Mouse (Mus musculus) embryonic facial prominence, embryonic 13.5 days (tissue): ENCODE data around the gene Snrnp35. TPM values are rescaled to one million over a fixed set of nuclear protein-coding genes. Genes with fewer than 3 reads are reported as not detected.
"Not testable (repeated sequence)": the region's sequence is repeated elsewhere in the genome, so short reads cannot be mapped to it uniquely, and the experiment has no call there.

Experiments
- ATAC-seq: fragments of 200-750 bp; cut with Nextera tagmentation; 2 replicates; pipeline ENCODE4 v1.8.0; 2017; ENCODE audit warnings: low read depth; ENCODE audit not compliant: insufficient number of reproducible peaks, insufficient read depth, low FRiP score, low TSS enrichment
- H3K27ac ChIP-seq: fragments of 300-500 bp; sonication (generic); 2 replicates; pipeline ENCODE4 v1.5.1; 2015; ENCODE audit warnings: moderate library complexity, mild to moderate bottlenecking, inconsistent platforms
- H3K27me3 ChIP-seq: fragments of 300-500 bp; sonication (generic); 2 replicates; pipeline ENCODE4 v1.6.1; 2015; ENCODE audit warnings: mild to moderate bottlenecking, inconsistent platforms
- H3K36me3 ChIP-seq: fragments of 300-500 bp; sonication (generic); 2 replicates; pipeline ENCODE4 v1.6.1; 2015; ENCODE audit warnings: mild to moderate bottlenecking, inconsistent platforms
- H3K4me1 ChIP-seq: fragments of 300-500 bp; sonication (generic); 2 replicates; pipeline ENCODE4 v1.6.1; 2015; ENCODE audit warnings: inconsistent platforms
- H3K4me2 ChIP-seq: fragments of 300-500 bp; sonication (generic); 2 replicates; pipeline ENCODE4 v1.6.1; 2015; ENCODE audit warnings: moderate library complexity, mild to moderate bottlenecking, inconsistent platforms
- H3K4me3 ChIP-seq: fragments of 300-500 bp; sonication (generic); 2 replicates; pipeline ENCODE4 v1.5.1; 2015; ENCODE audit warnings: mild to moderate bottlenecking, inconsistent platforms
- H3K9ac ChIP-seq: fragments of 300-500 bp; sonication (generic); 2 replicates; pipeline ENCODE4 v1.6.1; 2015; ENCODE audit warnings: mild to moderate bottlenecking, inconsistent platforms
- H3K9me3 ChIP-seq: fragments of 300-500 bp; sonication (generic); 2 replicates; pipeline ENCODE4 v1.6.1; 2016; ENCODE audit warnings: inconsistent platforms
- WGBS: fragments of 180-500 bp; shearing (Covaris S2); methylation state at CpG from one replicate; pipeline ENCODE4 v1.1.7; 2015; ENCODE audit warnings: mixed read lengths; 5-methylcytosine and 5-hydroxymethylcytosine counted together
- polyA plus RNA-seq: library from polyadenylated mRNA; unstranded; fragments of >200 nt; fragmentation: Nextera tagmentation; extraction: Ambion mirVana; gene quantifications from 2 replicates; pipeline ENCODE4 v1.2.1, GENCODE M21; 2015

The Snrnp35 gene
- polyA plus RNA-seq, 1 experiment from 2014 or later, result 28.3 TPM

GRCm38 (mm10) chr5:124449494-124449893, 33.4 kb upstream of the Snrnp35 start:
- no peaks in the 10 kb centered on the region for H3K9me3 ChIP-seq
- peaks cover 55% of the 10 kb centered on the region for H3K4me1 ChIP-seq
- peak overlapping the region; percentile 41 for H3K9ac ChIP-seq
- peaks cover 70% of the 10 kb centered on the region for H3K36me3 ChIP-seq
- peak overlapping the region; percentile 26 for H3K4me2 ChIP-seq
- WGBS, result 38% methylated on average over 6 of the region's 6 CpGs
- peak overlapping the region; percentile 16 for H3K4me3 ChIP-seq
- no peaks in the 10 kb centered on the region for H3K27me3 ChIP-seq
- no peak for ATAC-seq
- peak overlapping the region; percentile 78 for H3K27ac ChIP-seq

DNA sequence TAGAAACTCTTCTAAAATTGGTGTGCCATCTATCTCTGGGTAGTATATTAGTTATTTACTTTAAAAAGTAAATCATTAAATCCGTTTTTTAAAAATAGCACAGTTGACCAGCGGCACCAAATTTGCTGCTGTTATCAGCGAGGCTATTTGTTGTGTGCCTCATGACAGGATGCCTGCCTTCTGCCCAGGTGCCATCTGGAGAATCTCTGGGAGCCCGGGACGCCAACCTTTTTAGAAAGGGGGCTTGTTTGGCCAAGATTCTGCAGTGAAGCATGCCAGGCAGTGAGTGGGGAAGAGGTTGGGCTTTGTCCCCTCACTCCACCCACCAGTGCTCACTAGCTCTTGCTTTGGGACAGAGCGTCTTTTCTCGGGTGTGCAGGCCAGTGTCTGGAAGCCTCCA, 32.9 kb upstream of the Snrnp35 start:
- Histone ChIP-seq H3K4me3 (no peak overlapping the region), H3K9ac (0 out of 2 replicates have a peak overlapping the region, but pooled peaks have one; percentile 47), H3K27ac (peak overlapping the region; percentile 78), H3K27me3 (no peaks in the 10 kb centered on the region), H3K4me1 (peaks cover 50% of the 10 kb centered on the region), H3K36me3 (peaks cover 75% of the 10 kb centered on the region), H3K9me3 (no peaks in the 10 kb centered on the region), H3K4me2 (no peak overlapping the region; the same call in 1 of the 2 replicates)
- 82% methylated on average over 7 of the region's 7 CpGs for WGBS
- ATAC-seq, result no peak

DNA sequence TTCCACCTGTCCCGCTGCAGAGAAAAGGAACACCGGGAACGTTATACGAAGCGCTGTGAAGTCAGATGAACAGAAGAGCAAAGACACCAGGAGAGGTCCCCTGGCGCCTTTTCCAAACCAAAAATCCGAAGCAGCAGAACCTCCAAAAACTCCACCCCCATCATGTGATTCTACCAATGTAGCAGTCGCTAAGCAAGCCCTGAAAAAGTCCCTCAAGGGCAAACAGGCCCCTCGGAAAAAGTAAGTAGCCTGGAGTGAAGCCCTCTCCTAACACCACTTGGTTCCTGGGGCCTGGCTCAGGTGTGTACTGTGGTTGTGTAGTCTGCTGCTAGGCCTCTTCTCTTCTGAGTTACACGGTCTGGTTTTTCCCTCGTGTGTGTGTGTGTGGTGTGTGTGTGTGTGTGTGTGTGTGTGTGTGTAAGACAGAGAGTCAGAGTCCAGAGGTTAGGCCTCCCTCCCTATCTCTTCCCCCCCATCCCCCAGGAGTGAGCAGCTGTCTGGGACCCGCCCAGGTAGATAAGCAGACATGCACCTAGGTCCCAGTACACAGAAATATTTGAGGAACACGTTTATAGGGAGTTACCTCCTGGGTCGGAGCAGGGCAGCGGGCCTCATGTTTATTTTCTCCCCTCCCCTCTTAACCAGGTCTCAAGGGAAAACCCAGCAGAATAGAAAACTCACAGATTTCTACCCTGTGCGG, 32.1 kb upstream of the Snrnp35 start:
- ATAC-seq, result no peak

GRCm38 (mm10) chr5:124452494-124453228, 30.3 kb upstream of the Snrnp35 start:
- Histone ChIP-seq H3K27me3 (no peaks in the 10 kb centered on the region), H3K9ac (no peak overlapping the region), H3K9me3 (no peaks in the 10 kb centered on the region), H3K27ac (peak overlapping the region; percentile 22; the same call in 1 of the 2 replicates), H3K36me3 (peaks cover 94% of the 10 kb centered on the region), H3K4me2 (no peak overlapping the region), H3K4me1 (peaks cover 38% of the 10 kb centered on the region), H3K4me3 (no peak overlapping the region; the same call in 1 of the 2 replicates)
- 83% methylated on average over 15 of the region's 15 CpGs for WGBS
- ATAC-seq, result no peak

More for the DNA sequence above, 32.1 kb upstream of the Snrnp35 start:
- Histone ChIP-seq H3K9ac (no peak overlapping the region), H3K4me3 (no peak overlapping the region), H3K4me2 (no peak overlapping the region; the same call in 1 of the 2 replicates), H3K36me3 (peaks cover 82% of the 10 kb centered on the region), H3K4me1 (peaks cover 50% of the 10 kb centered on the region), H3K27me3 (no peaks in the 10 kb centered on the region), H3K27ac (peak overlapping the region; percentile 45; the same call in 1 of the 2 replicates), H3K9me3 (no peaks in the 10 kb centered on the region)
- whole genome bisulfite sequencing, result 83% methylated on average over 16 of the region's 16 CpGs

DNA sequence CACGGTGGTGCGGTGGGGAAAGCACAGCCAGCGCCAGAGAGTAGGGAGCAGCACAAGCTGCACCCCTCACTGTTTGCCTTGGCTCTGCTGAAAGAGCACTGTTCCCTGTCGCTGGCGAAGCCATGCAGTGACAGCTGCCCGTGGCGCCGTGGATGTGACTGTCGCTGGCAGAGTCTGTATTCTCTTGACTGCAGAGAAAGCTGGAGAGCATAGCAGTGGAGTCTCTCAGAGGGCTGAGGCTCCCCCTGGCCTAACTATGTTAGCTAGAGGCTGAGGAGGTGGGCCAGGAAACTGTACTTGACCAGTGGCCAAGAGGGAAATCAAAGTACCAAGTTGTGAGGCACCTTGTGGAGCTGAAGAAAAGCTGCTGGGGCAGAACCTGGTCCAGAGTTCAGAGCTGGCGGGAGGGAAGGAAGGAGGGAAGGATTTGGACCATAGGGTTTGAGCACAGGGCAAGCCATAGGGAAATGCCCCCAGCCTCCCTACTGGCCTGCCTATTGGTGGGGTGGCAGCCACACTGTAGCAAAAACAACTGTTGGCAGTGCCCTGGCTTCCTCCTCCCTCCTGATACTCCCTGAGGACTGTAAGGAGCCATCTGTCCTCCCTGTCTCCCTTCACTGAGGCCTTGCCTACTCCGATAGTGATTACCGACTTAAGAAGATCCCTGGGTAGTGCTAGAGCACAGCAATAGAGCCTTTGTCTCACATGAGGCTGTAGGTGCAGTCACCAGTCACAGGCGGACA, 29.4 kb upstream of the Snrnp35 start:
- Histone ChIP-seq H3K27ac (peak overlapping the region; percentile 22; the same call in 1 of the 2 replicates), H3K4me2 (no peak overlapping the region), H3K9me3 (no peaks in the 10 kb centered on the region), H3K27me3 (no peaks in the 10 kb centered on the region), H3K4me1 (peaks cover 32% of the 10 kb centered on the region), H3K4me3 (no peak overlapping the region), H3K36me3 (peaks cover 96% of the 10 kb centered on the region), H3K9ac (no peak overlapping the region)
- 84% methylated on average over 13 of the region's 13 CpGs for WGBS
- ATAC-seq, result no peak

DNA sequence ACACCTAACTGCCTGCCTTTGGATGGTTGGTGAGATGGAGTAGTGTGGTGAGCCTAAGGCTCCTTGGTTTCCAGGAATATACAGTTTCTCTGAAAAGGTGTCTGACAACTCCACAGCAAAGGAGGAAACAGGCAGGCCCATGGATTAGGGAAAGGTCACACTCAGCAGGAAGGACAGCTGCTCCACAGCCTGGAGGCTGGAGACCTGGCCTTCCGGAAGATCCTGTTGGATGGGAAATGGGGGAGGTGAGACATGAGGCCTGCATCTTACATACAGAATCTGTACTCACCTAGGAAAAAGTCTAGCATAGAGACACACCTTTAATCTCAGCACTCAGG, 28.9 kb upstream of the Snrnp35 start:
- no peaks in the 10 kb centered on the region for H3K9me3 ChIP-seq
- no peak overlapping the region for H3K9ac ChIP-seq
- 90% methylated on average over 1 of the region's 1 CpGs for WGBS
- no peak overlapping the region for H3K27ac ChIP-seq
- H3K27me3 ChIP-seq, result no peaks in the 10 kb centered on the region
- no peak overlapping the region for H3K4me2 ChIP-seq
- no peak overlapping the region for H3K4me3 ChIP-seq
- ATAC-seq, result no peak
- H3K4me1 ChIP-seq, result peaks cover 26% of the 10 kb centered on the region
- peaks cover 96% of the 10 kb centered on the region for H3K36me3 ChIP-seq

GRCm38 (mm10) chr5:124456762-124457161, 26.2 kb upstream of the Snrnp35 start:
- Histone ChIP-seq H3K4me1 (peaks cover 13% of the 10 kb centered on the region; the same call in 1 of the 2 replicates), H3K36me3 (peaks cover 93% of the 10 kb centered on the region), H3K4me3 (no peak overlapping the region), H3K4me2 (no peak overlapping the region), H3K9ac (no peak overlapping the region), H3K9me3 (no peaks in the 10 kb centered on the region), H3K27ac (no peak overlapping the region), H3K27me3 (no peaks in the 10 kb centered on the region)
- WGBS, result 97% methylated on average over 6 of the region's 6 CpGs
- ATAC-seq, result no peak

DNA sequence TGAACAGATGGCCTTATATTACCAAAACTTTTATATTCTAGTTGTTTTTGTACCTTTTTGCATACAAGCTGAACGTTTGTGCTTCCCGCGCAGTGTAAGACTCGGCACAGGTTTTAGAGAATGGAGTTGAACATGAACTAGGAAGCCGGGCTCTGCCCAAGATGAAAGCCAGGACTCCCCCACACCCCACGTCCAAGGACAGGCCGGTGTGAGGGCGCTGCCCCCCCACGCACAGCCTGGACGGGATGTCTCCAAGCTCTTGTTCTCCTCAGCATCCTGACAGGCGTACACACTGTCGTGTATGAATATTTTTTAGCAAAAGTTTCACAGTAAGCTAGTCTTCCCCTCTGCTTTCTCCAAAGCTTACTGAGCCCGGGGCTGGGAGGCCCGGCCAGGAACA, 22.0 kb upstream of the Snrnp35 start:
- peaks cover 84% of the 10 kb centered on the region for H3K36me3 ChIP-seq
- WGBS, result 92% methylated on average over 14 of the region's 14 CpGs
- not testable (repeated sequence) for H3K4me1 ChIP-seq, H3K4me3 ChIP-seq, ATAC-seq, H3K27ac ChIP-seq, H3K4me2 ChIP-seq, H3K9me3 ChIP-seq, H3K9ac ChIP-seq, H3K27me3 ChIP-seq

DNA sequence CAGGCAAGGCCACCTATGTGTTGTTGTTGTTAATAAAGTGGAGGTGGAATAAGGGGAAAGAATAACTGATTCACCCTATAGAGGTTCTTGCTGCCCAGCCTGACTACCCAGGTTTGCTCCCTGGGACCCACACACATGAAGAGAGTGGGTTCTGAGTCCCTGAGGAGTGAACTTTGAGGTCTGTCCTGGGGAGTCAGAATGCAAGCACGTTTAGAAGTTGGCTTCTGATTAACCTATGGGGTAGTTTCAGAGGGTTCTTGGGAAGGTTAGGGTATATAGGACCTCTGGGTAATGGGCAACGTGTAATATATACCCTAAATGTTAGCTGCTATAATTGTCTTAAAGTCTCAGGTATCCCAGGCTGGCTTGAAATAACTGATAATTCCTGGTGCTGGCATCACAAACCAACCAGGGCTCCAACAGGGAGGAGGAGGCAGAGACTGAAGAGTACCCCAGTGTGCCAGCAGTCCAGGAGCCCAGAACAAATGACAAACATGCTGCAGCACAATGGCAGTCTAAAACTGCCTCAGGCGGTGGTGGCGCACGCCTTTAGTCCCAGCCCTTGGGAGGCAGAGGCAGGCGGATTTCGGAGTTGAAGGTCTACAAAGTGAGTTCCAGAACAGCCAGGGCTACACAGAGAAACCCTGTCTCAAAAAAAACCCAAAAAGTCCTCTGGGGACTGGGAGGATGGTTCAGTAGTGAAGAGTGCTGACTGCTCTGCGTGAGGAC, 20.5 kb upstream of the Snrnp35 start:
- peaks cover 81% of the 10 kb centered on the region for H3K36me3 ChIP-seq
- no peak overlapping the region for H3K4me2 ChIP-seq
- no peak for ATAC-seq
- H3K4me3 ChIP-seq, result no peak overlapping the region
- H3K27me3 ChIP-seq, result no peaks in the 10 kb centered on the region
- H3K27ac ChIP-seq, result no peak overlapping the region
- H3K9ac ChIP-seq, result no peak overlapping the region
- WGBS, result 85% methylated on average over 8 of the region's 8 CpGs
- H3K9me3 ChIP-seq, result no peaks in the 10 kb centered on the region
- H3K4me1 ChIP-seq, result no peaks in the 10 kb centered on the region

- WGBS, result 91% methylated on average over 5 of the region's 5 CpGs
- no peak for ATAC-seq
- Histone ChIP-seq H3K27ac (no peak overlapping the region), H3K36me3 (peaks cover 81% of the 10 kb centered on the region), H3K9me3 (no peaks in the 10 kb centered on the region), H3K4me3 (no peak overlapping the region), H3K4me2 (no peak overlapping the region), H3K9ac (no peak overlapping the region), H3K4me1 (no peaks in the 10 kb centered on the region), H3K27me3 (no peaks in the 10 kb centered on the region)
Measured at GRCm38 (mm10) chr5:124463462-124463861, 19.5 kb upstream of the Snrnp35 start.

GRCm38 (mm10) chr5:124464905-124465304, 18.0 kb upstream of the Snrnp35 start:
- Histone ChIP-seq H3K36me3 (peaks cover 79% of the 10 kb centered on the region), H3K4me2 (no peak overlapping the region), H3K27me3 (no peaks in the 10 kb centered on the region), H3K9ac (no peak overlapping the region), H3K9me3 (no peaks in the 10 kb centered on the region), H3K4me1 (no peaks in the 10 kb centered on the region), H3K4me3 (no peak overlapping the region), H3K27ac (no peak overlapping the region)
- no peak for ATAC-seq
